Mouse (Mus musculus): ENCODE measurements at regions not wholly inside any gene's neighbourhood (a gene's known extent, or its start where the extent isn't known, plus 50 kb on each side); places are given as distances from the start of the nearest gene placed in this dataset.
A peak's percentile ranks its signal among the peaks of the same experiment; 100 is the strongest.

DNA sequence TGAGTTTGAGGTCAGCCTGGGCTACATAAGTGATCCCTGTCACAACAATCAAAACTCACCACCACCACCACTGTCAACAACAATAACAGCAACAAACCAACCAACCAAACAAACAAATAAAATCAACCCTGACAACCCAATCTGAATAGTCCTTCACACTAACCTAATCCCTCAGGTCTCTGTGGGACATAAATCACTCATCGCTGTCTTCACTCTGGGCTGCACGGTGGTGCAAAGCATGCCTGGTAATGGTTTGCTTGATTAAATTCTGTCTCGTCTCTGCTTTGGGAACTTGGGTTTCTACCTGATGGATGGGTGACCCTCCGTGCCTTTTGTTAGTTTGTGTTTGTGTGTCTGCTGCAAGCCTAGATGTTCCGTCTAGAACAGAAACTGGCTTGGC, 100.6 kb downstream of the Slc17a6 start:
- WGBS, result 73% methylated on average over 5 of the region's 5 CpGs
- DNase-seq (ENCODE audit: low read depth, low spot score), result no peak

DNA sequence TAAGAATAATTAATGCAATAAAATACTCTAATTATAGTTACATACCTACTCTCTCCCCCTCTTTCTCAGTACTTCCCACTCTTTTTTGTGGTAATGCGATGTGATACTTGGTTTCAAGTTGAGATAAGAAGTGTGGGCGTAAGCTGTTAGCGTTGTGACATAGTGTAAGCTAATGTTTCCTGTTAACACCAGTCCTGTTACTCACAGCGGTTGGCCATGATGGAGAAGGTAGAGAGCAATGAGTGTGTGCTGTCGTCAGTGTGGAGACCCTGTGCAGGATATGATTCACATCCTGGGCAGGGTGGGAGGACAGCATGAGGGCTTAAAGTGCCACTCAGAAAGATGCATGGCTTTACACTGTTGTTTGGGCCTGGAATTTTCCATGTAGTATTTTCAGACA, 102.1 kb downstream of the Slc17a6 start:
- DNase-seq (ENCODE audit: low read depth, low spot score), result no peak
- 67% methylated on average over 5 of the region's 5 CpGs for WGBS

DNA sequence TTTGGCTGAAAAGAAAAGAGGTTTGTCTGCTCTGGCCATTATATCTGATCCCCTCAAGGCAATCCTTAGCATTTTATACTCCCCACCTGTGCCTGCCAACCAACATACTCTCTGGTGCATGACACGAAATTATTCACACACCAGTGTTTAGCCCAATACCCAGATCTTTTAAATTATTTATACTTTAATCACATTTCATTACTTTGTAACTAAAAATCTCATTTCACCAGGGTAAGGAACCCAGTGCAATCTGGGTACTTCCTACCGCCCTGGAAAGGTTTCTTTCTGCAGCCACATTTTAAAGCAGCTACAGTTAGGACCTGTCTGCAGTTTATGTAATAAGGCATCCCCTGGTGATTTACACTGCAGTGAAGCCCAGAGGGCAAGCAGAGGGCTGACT, 114.5 kb downstream of the Slc17a6 start:
- 60% methylated on average over 2 of the region's 2 CpGs for WGBS
- no peak for DNase-seq (ENCODE audit: low read depth, low spot score)

DNA sequence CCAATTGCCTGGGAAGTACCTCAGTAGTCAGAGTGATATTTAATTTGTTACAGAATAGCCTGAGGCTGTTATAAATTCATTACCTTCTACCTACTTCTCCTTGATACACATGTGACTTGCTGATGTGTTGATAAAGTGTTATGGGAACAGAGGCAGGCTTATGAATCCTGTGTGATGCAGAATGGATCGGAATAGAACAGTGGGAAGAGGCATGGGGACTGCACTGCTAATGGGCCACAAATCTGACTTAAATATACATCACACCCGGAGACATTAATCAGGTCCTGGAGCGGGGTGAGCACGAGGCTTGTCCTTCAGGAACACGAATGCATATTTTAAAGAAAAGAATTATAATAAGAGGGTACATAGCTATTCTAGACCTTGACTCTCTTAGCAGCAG, 117.8 kb downstream of the Slc17a6 start:
- no peak for DNase-seq (ENCODE audit: low read depth, low spot score)
- 85% methylated on average over 5 of the region's 5 CpGs for WGBS

DNA sequence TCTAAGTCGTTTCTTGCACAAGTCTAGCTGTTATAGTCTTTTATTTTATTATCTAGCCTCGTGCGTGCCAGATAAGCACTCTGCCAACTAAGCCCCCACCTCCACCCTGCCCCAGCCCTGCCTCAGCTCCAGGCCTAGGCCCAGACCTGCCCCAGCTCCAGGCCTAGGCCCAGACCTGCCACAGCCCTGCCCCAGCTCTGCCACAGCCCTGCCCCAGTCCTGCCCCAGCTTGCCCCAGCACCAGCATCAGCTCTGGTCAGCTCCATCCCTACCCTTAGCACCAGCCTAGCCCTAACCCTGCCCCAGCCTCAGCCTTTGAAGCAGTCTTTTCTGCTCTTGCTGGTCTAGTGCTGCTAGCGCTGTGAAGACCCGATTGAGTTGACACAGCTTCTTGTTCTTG, 119.1 kb downstream of the Slc17a6 start:
- no peak for DNase-seq (ENCODE audit: low read depth, low spot score)
- 58% methylated on average over 5 of the region's 5 CpGs for WGBS

DNA sequence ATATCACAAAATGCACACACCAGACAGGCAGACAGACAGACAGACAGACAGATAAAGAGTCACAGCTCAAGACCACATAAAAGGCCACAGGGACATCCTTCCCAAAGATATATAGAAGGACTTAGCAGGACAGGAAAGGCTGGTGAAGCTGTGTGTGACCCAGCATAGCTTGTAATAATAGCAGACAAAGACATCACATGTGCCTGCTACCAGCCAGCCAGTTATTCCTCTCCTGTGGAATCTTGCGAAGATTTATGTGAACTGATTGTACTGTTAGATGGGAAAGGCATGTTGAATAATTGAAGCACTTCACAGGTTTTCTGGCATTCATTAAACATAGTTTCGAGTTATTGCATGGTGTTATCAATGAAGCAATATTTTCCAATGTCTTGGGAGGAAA, 119.1 kb upstream of the Gas2 start:
- WGBS, result 52% methylated on average over 2 of the region's 2 CpGs
- no peak for DNase-seq (ENCODE audit: low read depth, low spot score)

DNA sequence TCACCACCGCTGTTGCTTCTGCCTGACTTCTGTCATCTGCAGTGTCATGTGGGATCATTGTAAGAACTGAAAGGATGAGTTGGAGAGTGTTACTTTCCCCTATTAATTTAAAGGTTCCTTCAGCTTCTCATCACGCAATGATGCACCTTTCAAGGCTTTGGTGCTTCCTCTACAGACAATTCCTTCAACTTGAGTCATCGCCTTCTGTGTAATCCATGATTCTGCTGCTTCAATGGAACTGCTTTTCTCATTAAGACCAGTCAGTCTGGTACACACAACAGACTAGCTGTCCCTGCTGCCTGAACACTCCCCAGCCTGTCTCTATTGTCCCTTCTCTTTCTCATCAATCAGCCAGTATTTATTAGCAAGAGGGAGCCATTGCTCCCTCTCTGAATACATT, 116.2 kb upstream of the Gas2 start:
- no peak for DNase-seq (ENCODE audit: low read depth, low spot score)
- 86% methylated on average over 3 of the region's 3 CpGs for WGBS

DNA sequence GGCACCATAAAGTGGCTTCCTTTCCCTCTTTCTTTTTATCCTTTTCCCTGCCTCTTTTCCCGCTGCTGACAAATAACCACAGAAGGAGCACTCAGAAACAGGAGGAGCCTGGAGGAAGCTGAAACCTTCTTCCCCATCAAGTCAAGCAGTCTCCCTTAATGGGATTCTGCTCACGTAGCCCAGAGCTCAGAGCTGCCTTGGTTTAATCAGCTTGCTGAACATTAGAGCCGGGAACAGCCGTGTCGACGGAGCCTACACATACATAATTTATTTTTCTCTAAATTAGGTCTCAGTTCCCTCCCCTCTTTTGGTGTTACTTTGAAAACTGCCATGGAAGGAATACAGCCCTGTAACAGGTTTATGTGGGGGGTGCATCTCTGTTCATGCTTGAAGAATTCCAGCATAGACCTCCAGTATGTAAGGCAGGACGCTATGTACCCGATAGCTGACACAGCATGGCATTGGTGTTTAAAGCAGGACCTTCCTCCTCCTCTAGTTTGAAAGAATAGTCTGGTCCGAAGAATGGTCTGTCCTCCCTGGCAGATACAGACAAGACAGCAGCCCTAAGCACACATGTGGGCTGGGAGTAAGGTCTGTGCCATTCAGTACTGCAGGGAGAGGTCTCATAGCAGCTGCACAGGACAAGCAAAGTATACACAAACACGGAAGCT, 113.0 kb upstream of the Gas2 start:
- 69% methylated on average over 10 of the region's 10 CpGs for WGBS

DNA sequence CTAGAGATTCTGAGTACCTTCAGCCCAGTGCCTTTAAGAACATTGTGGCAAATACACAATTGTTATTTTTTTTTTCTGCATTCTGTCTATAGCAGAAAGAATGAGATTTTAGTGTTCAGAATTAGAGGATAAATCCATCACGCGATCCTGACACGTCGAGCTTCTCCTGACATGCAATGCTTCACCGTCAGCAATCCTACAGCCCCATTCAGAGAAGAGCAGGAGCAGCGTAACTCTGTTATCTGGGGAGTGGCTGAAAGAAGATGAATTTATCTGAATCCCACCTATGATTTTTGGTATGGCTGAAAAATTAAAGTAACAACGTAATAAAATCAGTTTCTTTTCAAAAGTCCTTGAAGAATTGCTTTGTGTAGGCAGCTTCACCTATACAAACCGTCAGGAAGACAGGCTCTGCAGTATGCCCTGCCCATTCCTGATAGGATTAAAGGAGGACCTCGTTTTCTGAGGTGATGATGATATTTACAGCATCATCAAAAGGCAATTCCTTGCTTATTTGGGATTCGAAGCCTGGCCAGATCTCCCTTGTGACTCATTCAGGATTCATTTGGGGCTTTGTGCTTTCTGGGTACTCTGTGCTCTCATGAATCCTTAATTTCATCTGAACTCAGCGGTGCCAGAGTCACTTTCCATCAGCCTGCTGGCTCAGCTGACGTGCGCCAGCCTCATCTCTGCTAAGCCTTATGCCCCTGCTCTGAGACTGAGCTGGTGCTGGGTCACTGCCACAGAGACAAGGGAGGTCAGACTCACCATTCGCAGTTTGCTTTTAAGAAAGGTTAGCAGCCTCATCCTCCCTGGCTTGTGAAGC, 112.3 kb upstream of the Gas2 start:
- WGBS, result 73% methylated on average over 14 of the region's 14 CpGs
- DNase-seq (ENCODE audit: low read depth, low spot score), result no peak

More for the DNA sequence above, 113.0 kb upstream of the Gas2 start:
- DNase-seq (ENCODE audit: low read depth, low spot score), result no peak

DNA sequence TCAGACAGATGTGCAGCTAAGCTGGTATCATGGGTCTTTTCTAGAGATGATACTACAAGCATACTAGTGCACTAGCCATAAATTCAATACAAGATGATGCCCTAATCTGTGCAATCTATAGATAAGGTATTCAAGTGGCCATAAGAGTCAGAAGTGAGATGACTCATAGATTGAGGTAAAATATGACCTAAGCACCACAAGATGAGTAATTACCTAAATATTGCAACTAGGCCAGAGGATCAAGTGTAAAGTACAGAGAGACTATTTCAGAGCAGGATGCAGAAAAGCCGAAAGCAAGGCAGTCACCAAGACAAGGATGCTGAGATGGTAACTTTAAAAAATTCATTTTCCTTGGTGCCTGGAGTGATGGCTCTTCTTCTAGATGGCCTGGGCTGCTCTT, 111.5 kb upstream of the Gas2 start:
- 66% methylated on average over 1 of the region's 1 CpGs for WGBS

DNA sequence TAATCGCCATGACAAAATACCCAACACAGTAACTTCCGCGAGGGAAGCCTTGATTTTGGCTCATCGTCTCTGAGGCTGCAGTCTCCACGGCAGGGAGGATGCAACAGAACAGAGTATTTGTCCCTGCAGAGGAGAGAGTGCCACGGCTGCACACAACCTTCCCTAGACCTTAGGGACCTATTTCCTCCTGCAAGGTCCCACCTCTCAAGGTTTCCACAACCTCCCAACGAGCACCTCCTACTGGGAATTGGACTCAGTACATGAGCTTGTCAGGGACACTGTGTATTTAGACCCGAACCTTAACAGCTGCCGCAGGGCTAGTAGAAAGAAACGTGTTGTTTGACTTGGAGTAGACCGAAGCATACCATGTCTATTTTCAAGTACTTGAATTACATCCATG, 108.8 kb upstream of the Gas2 start:
- WGBS, result 88% methylated on average over 11 of the region's 11 CpGs
- DNase-seq (ENCODE audit: low read depth, low spot score), result no peak

More for the DNA sequence above, 111.5 kb upstream of the Gas2 start:
- DNase-seq (ENCODE audit: low read depth, low spot score), result no peak

DNA sequence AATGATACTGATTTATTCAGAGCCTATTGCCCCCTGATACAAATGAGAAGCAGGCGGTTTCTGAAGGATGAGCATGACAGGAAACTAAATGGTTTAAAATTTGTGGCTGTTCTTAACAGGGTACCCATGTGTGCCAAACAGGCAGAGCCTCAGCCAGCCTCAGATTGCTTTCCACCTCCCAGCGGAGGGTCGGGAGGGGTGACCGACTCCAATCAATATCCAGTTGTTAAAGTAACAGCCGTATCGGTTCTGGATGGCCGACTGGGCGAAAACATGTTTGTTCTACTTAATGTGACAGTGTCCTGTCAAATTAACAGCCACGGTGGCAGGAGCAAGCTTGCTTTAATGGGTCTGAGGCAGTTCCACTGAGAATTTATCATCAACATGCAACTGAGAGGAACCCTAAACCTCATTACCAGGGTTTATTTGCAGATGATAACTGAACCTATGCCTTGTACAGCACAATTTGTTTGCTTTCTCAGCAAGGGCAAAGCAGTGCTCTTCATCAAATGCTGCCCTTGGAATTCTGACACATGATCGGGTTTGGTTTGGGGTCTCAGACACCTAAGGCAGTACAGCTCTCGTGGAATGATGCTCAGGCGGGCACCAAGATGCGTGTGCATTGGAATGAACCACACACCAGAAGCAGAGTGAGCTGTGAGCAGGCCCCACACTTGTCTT, 107.5 kb upstream of the Gas2 start:
- WGBS, result 52% methylated on average over 13 of the region's 13 CpGs
- DNase-seq (ENCODE audit: low read depth, low spot score), result no peak

DNA sequence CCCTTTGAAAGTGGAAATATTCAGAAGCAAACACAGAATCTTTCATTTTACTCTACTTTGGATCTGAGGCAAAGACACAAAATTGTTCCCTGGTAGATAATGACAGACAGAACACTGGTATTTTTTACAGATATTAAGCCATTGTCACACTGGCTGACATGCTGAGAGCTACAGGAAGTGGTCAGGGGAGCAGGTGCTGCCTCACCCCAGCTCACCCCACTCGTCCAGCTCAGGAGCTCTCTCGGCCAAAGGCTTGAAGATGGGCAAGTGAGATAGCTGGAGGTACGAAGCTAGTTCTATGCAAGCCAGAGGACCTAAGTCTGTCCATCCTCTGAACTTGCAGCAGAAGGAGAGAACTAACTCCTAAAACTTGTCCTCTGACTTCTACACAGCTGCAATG, 105.6 kb upstream of the Gas2 start:
- no peak for DNase-seq (ENCODE audit: low read depth, low spot score)
- WGBS, result 49% methylated on average over 3 of the region's 3 CpGs

DNA sequence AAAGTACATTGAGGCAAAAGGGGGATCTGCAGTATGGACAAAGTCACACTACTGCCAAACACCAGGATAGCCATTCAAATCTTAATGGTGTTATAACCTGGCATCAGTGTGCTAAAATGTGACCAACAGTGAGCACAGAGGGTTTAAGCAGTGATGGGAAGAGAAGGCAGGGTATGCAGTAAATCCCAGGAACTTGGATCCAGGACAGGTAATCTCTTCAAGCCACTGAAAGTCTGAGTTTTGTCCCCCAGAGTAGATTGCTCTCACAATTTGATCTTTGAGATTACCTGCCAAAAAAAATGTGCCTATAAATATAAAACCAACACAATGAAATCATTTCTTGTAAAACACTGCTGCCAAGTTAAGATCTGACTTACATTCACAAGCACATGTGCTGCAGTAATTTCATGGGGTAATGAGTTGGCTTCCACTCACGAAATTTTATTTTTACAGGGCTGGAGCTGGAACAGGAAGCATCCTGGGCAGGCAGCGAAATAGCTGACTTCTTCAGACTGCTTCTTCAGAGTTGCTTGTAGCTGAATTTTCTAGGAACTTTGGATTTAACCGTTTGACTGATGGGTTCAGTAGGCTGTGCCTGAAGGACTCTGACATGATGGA, 102.2 kb upstream of the Gas2 start:
- DNase-seq (ENCODE audit: low read depth, low spot score), result no peak
- WGBS, result 40% methylated on average over 3 of the region's 3 CpGs

DNA sequence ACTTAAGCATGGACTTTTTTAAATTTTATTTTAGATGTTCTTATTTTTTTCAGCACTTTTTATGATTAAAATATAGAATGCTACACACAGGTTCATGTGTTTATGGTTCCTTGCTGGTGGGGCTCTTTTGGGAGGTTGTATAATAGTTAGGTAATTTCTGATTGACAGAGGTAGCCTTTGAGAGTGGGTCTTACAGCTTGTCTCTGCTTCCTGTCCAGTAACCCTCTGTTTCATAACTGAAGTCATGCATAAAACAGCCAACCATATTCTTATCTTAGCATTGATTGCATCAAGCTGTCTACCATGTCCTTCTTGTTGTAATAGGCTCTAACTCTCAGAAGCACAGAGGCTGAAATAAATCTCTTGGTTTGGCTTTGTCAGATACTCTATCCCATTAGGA, 94.7 kb upstream of the Gas2 start:
- no peak for DNase-seq (ENCODE audit: low read depth, low spot score)

DNA sequence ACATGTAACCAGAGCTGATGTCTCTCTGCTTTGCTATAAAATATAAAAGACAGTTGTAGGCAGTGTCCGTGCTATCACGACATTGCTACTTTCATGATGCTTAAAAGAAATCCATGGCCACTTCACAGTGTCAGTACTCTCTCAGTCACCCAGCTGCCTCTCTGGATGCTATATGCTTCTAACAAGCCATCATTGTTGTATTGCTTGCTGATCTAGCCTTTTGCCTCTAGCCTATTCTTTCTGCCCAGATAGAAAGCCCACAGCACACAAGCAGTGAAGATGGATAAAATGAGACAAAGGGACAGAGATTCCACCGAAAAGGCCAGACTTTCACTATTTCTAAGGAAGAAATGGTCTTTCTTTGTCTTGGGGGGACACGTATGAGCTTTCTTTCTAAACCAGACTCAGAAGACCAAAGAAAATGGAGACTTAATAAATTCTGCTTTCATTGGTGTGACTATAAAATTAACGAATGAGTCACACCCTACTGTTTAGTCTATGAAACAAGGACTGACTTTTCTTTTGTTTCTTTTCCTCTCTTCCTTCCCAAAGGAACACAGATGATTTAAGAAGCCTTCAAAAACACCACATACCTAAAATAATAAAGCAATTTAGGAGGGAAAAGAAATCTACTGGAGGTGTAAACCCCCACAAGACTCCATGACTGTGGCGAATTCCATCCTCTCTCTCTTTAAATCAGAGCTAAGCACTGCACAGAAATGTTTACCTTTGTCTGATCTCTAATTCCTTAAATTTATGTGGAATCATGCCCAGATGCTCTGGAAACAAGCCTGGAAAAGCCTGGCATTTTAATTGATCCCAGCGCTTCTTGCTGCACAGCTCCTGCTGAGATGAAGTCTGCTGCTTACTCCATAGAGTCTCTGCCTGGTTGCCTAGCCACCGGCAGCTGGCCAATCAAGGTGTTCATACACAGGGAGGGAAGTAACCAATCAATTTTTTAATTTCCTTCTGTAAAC, 89.6 kb upstream of the Gas2 start:
- no peak for DNase-seq (ENCODE audit: low read depth, low spot score)
- WGBS, result 66% methylated on average over 8 of the region's 8 CpGs

DNA sequence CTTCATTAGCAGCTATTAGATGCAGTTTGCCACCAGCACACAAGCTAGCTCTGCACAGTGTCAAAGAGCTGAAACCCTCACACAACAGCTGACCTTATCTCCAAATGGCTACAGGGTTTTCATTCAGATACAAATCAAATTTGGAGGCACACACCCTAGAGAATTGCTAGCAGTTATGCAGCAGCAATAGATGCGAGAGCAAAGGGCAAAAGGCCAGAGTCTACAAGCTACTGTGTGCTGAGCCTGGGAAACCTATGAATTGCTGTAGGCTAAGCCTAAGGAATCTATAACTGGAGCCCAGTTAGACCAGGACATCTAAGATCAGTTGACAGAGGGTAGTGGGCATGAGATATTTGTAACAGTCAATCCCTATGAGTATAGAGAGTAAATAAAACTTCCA, 85.8 kb upstream of the Gas2 start:
- peak; percentile 16 for DNase-seq (ENCODE audit: low read depth, low spot score)
- WGBS, result 26% methylated on average over 1 of the region's 1 CpGs

DNA sequence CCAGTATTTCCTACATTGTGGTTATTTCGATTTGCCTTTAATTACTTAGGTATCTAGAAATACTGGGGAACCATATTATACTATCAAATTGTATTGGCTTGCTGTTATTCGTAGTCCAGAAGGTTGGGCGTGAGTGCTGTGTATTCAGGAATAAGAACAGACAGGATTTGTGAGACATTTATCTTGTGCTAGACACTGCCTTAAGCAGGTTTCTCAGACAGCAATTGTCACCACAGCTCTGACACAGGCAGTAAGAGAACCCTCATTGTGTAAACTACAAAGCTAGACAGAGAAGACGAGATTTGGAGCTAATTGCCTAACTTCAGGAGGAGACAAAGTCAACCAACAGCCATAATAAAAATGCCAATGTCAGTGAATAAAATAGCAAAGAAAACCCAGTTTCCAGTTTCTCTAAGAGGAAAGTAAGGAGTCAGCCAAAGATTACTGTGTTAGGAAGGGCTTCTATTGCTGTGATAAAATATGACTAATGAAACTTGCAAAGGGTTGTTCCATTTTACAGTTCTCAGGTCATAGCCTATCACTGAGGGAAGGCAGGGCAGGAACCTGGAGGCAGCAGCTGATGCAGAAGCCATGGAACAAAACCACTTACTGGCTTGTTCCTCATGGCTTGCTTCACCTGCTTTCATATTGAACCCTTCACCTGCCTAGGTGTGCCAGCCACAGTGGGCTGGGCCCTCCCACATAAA, 78.6 kb upstream of the Gas2 start:
- DNase-seq (ENCODE audit: low read depth, low spot score), result peak; percentile 1
- WGBS, result 46% methylated on average over 4 of the region's 4 CpGs
